Mouse (Mus musculus) ZHBTc4 (cell line): ENCODE results near the gene Tmprss11e.
A peak's percentile ranks its signal among the peaks of the same experiment; 100 is the strongest.

Experiments
- DNase-seq: peaks from one replicate; pipeline ENCODE4 v3.0.0-alpha.2; 2011; ENCODE audit warnings: low read depth, low spot score

The Tmprss11e gene

DNA sequence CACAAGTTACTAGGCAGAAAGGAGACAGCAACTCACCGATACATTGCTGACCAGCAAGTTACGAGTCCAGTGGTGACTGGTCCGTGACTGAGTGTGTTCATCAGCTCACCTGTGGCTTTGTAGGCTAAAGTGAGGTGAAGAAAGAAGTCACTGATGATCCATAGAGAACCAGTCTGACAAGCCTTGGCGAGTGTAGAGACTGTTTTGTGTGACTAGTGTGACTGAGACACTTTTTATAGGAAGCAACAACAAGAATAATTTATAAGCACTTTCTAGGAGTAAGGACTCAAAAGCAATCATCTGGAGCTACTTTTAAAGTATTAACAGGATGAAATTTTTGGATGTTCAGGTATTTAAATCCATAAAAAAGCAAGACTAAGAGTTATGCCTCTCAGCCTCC, at the start of gene Tmprss11e:
Gene Tmprss11e, minus strand, starts transcription at position 101 of the 400 bp plus-strand sequence.
- no peak for DNase-seq

DNA sequence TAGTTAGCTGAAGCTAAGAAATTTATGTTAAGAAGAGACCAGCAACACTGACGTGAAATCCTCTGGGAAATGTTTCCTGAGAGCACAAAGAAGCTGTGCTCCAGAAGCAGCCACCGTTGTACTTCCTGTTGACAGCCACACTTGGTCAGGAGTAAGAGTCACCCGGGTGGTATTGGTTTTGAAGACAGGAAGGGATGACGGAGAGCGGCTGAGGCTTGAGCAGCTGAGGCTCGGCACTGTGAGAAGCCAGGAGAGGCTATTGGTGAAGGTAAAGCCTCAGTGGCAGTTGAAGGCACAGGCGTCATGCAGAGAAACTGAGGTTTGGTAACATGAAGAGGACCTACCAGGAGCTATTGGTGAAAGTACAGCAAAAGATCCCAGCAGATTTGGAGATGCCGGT, 47.2 kb upstream of the Tmprss11e start:
- DNase-seq = no peak

DNA sequence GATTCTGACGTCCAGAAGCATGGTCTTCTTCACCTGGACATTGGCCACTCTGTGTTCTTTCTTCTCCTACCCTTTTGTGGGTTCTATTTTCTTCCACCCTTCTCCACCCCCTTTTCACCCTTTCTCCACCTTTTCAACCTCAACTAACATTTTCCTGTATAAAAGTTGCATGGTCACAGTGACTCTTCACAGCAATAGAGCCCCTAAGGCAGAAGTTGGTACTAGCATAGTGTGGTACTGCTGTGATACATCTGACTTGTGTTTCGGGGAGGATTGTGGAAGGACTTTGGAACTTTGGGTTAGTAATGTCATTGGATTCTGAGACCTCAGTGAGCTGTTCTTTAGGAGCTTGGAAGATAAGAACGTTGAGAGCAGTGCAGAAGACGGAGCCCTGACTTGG, 46.6 kb upstream of the Tmprss11e start:
- no peak for DNase-seq

DNA sequence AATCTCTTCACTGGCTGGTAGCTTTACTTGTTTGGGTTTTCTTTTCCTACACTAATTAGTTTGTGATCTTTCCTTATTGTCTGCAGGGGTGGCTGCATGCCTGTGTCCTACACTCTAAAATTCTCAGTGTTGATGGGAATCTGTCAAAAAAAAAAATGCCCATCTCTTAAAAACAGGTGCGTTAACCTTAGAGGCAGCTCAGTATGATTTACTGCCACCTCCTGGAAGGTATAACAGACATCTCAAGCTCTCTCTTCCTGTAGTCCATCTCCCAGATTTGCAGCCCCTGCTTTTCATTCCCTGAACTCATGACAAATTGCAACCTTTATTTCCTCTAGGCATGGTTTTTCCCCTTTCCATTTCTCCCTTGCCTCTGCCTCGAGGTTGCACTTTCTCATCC, 44.3 kb upstream of the Tmprss11e start:
- no peak for DNase-seq

DNA sequence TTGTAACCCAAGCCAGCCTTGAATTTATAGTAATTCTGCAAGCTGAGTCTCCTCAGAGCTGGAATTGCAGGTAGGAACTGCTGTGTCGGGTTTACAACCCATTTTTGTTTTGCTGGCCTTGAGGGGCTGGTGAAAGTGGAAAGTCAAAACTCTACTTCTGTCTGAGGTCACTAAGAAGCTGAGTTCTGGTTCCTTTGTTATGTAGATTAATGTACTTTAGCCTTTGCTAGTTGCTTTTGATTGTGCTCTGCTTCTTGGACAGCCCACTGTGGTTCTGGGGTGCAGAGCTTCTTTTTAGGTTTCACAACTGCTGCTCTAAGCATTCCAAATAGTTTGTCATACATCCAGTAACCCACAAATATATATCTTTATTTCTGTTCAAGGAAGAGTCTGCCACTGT, 41.2 kb upstream of the Tmprss11e start:
- peak; percentile 50 for DNase-seq

DNA sequence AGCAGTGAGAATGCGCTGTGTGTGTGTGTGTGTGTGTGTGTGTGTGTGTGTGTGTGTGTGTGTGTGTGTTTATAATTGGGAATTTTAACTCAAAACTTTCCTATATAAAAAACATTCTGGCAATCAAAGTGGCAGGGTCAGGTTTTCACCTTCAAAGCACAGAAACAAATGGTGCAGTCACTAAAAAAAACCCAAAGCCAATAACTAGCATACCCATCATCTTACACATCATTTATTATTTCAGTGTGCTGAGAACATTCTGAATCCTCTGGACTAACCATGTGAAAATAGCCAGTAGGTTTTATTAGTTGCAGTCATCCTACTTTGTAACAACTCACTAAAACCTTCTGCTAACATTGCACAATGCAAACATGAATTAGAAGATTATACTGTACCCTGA, 38.6 kb upstream of the Tmprss11e start:
- no peak for DNase-seq

DNA sequence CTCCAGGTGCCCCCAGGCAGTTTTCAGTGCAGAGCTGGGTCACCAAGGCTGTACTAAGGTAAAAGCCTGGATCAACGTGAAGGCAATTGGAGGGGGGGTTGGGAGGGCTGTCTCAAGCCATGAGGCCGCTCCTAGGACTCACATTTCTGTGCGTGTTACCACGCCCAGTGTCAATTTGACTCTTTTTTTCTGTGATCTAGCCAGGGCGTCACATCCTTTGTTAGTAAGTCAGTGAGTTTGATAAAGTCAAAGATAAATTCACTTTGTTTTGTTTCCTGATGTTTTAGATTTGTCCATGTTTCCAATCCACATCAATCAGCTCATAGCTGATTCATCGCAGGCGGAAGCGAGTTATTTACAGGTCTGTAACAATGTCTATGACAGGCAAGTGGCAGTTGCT, 37.4 kb upstream of the Tmprss11e start:
- peak; percentile 71 for DNase-seq

DNA sequence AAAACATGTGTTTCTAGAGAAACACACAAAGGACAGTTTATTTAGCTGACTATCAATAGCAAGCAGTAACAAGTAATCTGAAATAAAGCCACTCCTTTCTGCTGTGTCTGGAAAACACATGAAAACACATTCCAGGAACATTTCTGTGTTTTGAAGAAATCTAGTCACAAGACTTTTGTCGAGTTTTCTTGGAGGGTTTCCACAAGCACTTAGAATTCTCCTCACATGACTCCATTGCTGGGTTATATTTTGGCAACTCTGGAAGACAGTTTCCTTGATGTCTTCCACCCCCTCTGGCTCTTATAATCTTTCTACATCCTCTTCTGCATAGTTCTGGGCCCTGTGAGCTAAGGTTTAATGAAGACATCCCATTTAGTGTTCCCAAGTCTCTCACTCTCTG, 32.9 kb upstream of the Tmprss11e start:
- no peak for DNase-seq

DNA sequence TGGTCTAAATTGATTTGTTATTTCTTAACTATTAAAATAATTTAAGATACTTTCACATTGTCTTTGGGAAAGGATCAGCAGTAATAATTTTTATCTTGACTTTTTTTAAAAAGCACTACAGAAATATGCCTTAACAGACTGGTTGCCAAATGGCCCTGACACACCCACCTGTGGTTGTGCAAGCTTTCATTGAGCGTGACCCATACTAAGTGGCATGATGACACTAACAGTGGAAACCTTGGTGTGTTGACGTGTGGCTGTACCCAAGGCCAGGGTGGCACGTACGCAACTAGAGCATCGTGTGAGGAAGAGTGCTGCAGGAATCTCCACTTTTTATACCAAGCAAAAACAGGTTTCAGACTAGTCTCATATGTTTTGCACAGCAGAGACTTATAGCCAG, 31.3 kb upstream of the Tmprss11e start:
- no peak for DNase-seq

DNA sequence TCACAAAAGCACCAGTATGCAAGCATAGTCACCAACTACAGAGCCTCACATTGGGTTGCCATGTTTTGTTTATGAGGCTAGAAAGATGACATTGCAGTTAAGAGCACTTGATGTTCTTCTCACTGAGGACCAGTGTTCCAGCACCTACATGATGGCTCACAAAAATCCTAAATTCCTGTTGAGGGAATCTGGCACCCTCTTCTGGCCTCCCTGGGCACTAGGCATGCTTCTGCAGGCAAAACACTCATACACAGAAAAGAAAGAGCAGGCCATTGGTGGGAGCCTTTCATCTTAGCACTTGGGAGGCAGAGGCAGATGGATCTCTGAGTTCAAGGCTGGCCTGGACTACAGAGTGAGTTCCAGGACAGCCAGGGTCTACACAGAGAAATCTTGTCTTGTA, 25.4 kb upstream of the Tmprss11e start:
- peak; percentile 18 for DNase-seq

DNA sequence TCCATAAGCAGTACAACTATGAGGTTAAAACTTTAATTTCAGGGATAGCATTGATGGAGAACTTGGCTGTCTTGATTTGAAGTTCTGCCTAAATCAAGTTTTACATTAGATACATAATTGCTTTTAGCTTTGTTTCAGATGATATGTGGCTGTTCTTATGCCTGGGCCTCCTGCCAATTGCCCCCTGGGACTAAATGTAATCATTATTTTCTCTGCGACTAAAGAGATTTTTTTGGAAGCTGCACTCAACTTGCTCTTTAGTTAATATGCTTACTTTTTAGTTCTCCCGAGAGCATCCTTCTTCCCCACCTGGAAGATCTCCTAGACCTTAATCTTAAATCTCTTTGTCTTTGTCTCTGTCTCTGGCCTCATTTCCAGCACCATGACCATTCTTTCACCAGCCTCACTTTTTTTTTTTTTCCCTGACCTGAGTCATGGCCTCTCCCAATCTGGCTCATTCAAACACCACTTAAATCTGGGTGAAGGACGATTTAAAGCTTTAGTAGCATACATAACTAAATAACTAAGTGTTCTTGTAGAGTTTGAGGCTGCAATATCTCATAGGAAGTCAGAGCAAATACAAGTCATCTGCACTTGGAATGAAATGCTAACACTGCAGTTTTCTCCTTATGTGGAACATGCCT, 23.5 kb upstream of the Tmprss11e start:
- no peak for DNase-seq

DNA sequence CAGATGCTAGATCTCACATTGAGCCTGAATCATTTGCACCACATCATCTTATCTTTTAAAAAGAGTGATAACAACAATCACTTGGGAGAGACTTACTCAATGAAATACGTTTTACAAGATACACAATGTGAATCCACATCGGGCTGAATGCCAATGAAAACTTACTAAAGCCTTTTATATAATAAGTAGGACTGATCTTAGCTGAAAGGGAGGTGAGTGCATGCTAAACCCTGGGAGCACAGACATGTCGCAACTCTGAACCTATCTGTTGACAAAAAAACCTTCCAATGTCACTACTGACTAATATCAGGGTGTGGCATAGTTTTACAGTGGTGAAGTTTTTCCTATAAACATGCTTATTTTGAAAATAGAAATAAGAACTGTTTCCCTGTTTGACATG, 2.8 kb downstream of the Tmprss11e start:
- DNase-seq = no peak

DNA sequence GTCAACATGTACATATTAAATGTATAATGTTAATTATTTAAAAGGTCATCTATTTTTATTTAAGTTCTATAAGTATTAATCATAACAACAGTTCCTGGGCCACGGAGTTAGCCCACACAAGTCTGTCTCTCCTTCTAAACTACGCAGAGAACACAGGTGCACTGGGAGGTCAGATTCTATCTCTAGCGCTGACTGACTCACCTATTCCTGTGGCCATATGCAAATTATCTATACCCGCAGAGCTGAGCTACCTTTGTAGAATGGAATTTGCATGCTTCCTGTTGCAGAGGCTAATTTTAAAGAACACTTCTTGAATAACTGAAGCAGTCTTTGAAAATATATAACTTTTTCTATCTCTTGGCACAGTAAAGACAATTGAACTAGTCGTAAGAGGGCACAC, 4.5 kb downstream of the Tmprss11e start:
- no peak for DNase-seq

DNA sequence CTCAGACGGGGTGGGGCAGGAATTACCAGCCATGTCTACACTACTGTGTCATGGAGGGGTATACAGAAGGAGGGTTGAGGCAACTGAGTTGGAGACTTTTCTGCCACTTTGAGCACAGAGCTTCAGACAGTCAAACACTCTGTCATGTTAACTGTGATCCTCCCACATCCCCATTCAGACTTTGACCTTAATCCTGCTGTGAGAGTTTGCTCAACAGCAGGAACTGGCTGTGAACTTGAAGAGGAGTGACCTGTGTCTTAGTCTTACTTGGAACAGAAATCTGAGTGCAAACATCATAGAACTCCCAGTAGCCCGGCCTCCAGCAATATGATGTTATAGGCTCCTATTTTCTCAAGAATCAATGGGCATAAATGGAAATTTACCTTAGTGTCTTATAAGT, 9.8 kb downstream of the Tmprss11e start:
- peak; percentile 23 for DNase-seq

DNA sequence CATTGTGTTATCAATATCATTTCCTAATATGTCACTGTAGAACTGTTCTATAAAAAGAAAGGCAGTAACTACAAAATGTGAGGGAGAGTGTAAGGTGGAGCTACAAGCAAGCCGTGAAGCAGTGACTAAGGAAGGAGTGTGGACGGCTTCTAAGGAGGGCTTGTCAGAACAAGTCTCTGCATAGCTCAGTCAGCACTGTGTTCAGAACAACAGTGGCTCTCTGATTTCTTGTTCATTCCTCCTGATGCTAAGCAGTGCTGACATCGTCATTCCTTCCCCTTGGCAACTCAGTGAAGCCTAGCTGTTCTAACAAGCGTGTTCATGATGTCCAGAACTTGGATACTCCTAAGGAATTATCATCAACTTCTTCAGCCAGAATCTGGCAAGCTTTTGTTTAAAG, 15.0 kb downstream of the Tmprss11e start:
- DNase-seq = peak; percentile 6

DNA sequence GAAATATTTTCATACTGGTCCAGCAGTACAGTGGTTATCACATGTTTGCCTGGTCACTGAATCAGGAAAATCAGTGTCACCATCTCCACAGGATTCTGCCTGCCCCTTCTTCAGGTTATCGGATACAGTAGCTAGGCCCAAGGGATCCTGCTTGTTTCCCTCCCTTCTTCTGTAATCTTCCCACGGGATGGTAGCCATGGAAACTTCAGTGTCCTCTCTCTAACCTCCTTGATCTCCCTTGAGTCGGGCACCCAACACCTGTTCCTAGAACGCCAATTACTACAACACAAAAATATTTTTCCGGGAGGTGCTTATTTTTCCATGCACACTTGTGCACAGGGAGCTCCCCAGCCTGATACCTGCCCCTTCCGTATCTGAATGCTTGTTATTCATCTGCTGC, 17.0 kb downstream of the Tmprss11e start:
- no peak for DNase-seq

DNA sequence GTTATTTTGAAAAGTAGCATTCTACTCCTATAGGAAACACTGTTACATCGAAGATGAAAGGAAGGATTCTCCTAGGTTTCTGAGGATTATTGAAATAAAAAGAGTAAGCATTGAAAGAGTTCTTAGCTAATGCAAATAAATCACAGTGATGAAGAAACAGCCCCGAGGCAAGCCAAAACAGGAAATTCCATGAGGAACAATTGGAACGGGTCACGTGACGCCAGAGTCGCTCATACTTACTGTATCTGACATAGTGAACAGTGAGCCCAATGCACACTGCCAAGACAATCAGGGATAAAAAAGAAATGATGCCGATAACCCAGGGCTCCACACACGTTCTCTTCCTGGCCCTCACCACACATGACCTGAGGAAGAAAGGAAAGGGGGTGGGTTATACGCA, 18.6 kb downstream of the Tmprss11e start:
- no peak for DNase-seq

DNA sequence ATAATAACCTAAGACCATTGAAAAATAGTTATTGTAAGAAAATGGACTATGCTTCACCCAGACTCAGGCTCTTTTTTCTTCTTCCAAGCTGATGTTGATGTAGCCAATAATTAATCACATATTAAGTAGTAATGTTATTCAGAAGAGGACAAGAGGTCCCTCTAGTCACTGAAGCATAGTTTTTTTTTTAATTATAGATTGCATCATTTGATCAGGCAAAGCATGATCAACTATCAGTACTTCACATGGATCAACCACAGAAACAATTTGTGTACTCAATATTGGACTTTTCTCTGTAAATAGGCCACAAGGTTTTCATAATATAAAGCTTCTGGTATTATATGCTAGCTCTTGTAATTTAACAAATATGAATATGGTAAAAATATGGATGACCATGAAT, 20.6 kb downstream of the Tmprss11e start:
- DNase-seq = no peak

DNA sequence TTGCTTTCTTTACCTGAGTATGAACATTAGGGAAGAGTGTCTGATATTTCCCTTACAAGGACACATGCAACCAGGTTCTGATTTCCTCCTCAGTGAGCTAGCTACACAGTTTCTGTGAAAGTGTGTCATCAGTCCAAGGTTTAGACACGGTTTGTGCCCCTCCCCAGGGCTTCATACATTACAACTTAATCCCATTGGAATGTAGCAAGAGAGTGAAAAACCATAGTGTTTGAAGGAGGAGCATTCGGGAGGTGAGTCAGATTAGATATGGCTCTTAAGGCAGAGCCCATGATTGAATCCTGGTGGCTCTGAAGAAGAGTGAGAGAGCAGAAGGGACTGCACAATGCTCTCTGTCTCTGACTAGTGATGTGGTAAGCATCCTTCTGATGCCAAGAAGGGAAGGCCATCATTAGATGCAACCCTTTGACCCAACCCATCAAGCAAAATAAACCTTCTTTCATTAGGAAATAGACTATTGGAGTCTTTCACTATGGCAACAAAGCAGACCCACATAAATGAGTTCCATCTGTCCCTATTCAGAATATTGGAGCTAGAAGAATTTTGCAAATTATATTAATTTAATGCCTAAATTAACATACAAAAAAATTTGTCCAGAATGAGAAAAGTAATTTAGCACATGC, 22.7 kb downstream of the Tmprss11e start:
- DNase-seq = no peak

DNA sequence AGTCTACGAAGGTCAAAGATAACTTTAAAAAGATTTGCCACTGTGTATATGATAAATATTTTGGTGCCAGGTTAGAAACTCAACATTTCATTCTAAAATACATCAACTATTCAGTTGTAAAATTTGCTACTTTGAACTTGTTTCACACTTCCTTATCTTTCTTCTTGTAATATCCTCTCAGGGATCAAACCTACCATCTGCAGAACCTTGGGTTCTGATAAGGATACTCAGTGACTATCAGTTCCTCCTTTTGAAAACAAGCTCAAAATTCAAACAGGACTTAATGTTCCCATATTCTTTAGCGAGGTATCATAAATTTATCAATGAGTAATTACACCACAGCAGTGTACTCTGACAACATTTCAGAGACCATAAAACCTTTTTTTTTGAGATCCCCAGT, 30.6 kb downstream of the Tmprss11e start:
- DNase-seq = no peak

DNA sequence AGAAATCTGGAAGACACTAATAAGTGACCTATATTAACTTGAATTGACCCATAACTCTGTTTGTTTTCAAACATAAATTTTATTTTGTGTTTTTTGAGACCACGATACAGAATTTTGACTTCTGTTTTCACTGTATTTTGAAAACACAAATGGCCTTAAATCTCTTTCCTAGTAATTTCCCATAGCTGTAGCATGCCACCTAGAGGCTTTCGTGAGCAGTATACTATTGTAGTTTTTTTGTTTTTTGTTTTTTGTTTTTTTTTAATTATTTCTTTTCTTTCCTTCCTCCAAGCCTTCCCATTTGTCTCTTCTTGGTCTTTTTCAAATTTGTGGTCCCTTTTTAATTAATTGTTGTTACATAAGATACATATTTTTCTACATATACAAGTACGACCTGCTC, 40.7 kb downstream of the Tmprss11e start:
- DNase-seq = no peak

DNA sequence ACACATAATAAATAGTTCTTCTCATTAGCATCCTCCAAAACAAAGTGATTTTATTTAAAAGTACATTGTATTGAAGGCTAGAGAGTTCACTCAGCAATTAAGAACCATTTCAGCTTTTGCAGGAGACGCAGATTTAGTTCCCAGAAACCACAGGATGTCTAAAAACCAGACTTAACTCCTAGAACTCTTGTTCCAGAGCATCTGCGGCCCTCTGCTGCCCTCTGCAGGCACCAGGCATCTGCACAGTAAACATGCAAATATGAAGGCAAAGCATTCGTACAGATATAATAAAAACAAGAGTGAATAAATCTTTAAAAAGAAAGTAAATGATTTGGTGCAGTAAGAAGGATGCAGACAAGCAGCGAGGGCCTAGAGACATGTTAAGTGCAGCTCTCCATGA, 60.9 kb downstream of the Tmprss11e start:
- peak; percentile 75 for DNase-seq

DNA sequence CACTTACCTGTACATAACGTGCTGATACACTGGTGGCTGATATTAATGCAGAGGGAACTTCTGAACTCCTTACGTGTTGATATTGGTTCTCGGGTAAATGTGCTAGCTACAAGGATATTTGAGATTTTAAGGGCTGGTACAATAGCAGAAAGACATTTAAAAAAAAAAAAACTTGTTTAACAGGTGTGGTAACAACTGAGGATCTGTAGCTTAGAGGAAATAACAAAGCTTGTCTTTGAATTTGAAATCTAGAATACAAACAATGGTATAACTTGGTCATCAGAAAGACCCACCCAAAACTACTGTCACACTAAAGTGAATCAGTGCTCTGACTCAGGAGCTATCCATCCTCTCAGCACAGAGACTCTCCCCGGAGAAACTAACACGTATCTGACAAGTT, 69.4 kb downstream of the Tmprss11e start, which contains the start of gene Tmprss11b:
Gene Tmprss11b, minus strand, starts transcription at position 101 of the 400 bp plus-strand sequence.
- DNase-seq = no peak
